Mouse (Mus musculus) thymus, postnatal 14 days (tissue): ENCODE measurements around the gene Qrich2.
"Not testable (repeated sequence)": the region's sequence is repeated elsewhere in the genome, so short reads cannot be mapped to it uniquely, and the experiment has no call there.

ENCODE experiments used
- DNase-seq: peaks from one replicate; pipeline ENCODE4 v3.0.0; 2021

Qrich2 gene

DNA sequence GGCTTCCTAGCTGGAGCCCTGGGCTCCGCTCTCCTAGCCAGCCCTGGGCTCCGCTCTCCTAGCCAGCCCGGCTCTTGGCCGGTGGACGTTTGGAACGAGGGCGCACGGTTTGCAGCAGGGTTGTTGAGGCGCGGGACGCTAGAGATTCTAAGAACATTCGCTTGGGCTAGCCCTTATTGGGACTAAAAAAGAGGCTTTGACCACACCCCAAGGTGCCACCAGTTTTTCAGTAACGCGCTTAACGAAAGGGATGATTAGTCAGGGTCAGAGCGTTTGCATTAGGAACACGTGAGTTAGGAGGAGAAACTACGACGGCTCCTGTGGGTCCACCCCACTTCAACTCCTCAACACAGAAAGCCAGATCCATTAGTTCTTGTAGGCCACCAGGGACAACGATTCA is at the start of gene Qrich2:
Qrich2 (minus strand) TSS at position 101 of the 400 bp plus-strand sequence.
- no peak for DNase-seq

DNA sequence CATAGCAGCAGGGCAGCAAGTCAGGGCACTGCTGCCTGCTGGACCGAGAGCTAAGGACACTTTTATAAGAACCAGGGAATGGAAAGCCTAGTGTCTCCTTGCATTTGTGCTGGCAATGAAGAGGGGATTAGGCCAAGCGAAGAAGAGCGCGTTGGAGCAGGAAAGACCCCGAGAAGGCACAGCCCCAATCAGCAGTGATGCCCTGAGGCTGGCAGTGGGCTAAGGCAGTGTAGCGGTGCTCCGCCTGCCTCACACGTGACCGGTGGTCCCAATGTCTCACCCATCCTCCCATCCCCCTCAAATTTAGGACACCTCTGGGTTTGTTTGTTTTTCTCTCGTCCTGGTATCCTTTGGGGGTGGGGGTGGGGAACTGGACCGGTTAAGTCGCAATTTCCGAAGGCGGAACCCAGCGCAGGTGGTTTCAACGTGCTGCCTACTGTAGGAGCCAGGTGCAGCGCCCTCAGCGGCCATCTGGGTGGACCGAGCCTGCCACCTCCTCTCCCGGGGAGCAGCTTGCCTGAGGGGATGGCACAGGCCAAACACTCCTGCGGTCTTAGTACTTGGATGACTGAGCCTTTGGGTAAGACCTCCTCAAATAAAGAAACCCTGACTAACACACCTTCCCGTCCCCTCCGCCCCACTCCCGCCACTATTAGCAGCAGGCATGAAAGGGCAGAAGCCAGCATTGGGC is 49.4 kb upstream of the Qrich2 start:
- DNase-seq, result no peak

DNA sequence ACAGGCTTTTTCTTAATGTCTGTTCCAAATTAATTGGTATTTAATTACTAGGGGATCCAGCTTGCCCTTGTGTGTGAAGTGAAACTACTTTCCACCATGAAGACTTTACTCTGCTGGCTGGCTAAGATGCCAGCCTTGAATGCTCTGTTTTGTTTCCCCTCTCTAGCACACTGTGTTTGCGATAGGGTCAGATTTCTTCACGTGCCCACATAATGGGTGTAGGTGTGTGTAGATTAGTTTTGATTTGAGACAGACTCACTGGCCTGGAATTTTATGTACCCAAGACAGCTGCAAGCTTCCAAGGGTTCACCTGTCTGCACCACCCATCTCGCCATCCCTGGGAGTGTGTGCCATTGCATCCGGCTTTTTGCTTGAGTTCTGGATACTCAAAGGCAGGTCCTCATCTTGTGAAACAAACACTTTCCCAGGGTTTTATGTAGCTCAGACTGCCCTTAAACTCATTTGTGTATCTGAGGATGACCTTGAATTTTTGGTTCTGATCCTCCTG is 47.5 kb upstream of the Qrich2 start:
- no peak for DNase-seq

DNA sequence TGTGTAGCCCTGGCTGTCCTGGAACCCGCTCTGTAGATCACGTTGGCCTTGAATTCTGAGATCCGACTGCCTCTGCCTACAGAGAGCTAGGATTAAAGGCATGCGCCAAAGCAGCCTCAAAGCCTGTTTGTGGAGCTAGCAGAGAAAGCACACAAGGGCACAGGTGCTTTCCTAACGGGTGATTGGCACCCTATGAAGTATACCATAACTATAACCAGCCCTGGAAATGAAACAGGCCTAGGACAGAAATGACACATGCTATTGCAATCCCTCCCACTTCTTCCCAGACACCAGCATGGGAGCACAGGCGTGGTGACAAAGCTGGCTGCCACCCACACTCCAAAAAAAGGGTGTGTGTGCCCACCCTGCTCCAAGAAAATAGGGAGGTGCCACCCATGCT is 46.9 kb upstream of the Qrich2 start:
- DNase-seq, result no peak

DNA sequence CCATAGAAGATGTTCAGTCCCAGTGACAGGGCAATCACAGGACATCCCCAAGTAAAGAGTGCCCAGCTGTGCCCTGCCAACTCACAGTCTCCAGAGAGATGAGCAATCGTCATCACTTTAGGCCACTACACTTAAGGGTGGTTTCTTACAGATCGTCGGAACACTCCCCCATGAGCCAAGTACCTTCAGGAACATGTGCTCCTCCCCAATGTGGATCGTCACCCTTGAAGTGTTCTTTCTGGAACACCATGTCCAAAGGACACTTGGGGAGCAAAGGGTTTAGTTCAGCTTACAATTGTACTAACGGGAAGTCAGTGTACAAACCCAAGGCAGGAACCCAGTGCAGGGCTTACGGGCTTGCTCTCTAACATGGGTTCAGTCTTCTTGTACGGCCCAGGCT is 46.1 kb upstream of the Qrich2 start:
- no peak for DNase-seq

DNA sequence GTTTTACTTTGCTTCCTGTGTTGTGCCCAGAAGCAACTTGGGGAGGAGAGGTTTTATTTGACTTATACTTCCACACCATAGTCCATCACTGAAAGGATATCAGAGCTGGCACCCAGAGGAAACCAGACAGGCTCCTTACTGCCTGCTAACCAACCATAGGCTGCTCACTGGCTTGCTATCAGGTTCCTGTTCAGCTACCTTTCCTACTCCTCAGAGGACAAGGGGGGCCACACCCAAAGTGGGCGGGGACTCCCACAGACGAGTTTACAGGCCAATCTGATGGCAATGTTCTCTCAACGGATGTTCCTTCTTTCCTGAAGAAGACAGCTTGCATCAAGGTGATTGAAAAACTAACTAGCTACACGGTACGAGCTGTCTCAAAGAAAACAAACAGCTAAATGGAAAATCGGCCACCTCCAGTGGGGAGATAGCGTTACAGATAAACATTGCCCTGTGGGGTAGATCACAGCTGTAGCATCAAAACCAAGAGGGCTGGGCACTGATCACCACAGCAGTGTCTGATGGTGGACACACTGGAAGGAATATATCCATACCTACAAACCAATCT is 45.3 kb upstream of the Qrich2 start:
- no peak for DNase-seq

DNA sequence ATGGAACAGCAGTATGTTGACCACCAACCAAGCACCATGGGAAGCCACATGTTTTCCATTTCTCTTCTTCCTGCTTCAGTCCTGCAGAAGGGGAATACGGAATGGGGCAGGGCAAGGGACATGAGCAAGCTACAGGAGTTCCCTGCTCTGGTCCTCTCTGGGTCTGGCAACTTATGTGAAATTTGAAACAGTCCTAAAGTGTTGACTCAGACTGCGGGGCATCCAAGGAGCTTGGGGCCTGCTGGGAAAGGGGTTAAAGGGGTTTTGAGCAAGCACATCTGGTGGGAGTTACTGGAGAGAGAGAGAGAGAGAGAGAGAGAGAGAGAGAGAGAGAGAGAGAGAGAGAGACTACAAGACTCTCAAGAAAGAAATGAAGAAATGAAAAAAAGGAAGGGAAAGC is 42.6 kb upstream of the Qrich2 start:
- DNase-seq, result no peak

DNA sequence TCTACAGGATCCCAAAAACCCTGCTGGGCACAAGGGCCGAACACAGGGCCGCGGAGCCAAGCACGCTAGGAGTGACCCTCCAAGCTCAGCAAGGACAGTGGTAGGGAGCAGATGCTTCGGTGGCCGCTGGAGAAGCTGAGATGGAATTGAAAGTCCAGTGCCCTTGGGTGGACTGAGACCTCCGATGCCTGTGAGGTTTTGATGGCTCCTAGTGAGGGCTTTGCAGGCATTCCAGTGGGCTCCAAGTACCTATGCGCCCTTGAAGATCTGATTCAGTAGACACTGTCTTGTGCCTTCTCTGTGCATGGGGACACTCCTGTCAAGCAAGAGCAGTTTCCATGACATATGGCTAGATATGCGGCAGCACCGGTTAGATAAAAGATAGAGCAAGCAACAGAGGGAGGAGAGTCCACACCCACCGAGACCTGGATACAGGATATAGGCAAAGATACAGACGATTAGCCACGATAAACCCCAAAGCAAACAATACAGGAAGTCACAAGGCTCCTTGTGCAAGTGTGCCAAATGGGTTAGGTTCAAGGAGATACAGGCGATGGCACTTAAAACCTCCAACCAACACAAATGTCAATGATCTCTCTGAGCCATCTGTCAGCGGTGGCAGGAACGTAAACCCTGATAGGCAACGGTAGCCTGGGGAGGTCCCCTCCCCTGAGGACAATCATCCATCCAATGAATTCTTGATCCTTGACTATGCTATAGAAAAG is 40.3 kb upstream of the Qrich2 start:
- no peak for DNase-seq

DNA sequence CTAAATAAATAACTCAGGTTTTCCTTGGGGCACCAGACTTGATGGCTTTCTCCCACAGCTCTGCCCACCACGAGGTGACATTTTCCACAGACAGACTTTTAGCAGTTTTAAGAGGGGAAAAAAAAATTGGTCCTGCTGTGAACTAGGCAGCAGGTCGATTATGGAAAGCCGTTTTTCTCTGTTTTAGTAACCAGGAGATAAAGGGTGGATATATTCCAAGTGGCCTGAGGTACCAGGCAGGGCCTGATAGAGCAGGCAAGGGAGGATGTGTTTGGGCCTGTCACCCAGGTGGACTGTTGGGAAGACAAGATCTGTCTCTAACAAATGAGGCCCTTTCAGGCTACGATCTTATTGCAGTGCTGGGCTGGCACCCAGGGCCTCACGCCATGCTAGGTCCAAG is 39.5 kb upstream of the Qrich2 start:
- no peak for DNase-seq

DNA sequence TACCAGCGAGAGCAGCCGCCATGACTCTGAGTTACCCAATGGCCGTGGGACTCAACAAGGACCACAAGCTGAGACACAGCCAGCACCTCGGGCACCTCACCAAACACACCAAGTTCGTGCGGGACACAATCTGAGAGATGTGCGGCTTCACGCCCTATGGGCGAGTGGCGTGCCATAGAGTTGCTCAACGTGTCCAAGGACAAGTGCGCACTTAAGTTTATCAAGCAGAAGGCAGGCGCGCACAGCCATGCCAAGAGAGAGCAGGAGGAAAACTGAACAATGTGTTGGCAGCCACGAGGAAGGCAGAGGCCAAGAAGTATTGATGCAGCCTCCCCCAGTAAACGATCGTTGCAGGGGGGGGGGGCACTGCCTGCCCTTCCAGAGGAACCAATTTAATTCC is 38.5 kb upstream of the Qrich2 start:
- DNase-seq, result no peak

DNA sequence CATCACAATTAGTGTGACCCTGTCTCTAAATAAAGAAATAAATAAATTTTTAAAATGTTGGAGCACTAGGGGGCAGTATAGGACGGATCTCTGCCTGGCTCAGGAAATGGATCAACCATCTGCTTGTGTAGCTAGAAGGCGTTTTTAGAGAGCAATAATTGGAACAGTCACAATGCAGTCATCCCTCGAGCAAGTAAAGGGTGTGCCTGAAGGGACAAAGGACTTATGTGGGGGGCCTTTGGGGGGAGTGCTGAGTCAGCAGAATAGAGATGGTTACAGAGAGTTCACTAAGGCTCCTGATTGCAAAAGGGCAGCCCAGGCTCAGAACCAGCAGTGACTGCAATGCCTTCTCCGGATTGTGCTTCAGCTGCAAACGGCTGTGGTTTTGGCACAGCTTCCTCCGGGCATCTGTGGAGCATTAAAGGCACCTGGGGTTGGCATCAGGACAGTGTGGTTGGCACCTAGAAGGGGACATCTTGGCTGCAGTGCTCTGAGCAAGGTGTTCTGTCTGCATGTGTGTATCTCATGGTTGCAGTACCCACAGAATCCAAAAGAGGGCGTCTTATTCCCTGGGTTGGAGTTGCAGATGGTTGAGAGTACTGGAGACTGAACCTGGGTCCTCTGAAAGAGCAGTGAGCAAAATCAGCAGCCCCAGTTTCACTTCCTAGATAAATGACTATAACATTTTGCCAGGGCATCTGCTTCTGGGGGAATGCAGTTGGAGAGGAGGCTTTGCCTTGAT is 35.1 kb upstream of the Qrich2 start:
- DNase-seq, result peak; percentile 26

DNA sequence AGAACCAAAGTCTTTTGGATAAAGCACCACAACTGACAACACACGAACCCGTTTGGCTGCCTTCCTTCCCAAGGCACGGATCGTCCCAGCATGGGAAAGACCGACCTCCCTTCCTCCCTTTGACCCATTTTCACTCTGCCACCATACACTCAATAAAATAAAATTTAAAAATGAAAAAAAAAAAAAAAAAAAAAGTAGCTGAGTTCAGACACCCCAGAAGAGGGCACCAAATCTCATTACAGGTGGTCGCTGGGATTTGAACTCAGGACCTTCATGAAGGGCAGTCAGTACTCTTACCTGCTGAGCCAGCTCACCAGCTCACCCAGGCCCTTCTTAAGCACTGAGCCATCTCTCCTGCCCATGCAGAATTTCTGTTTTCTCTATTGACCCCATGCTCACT is 33.0 kb upstream of the Qrich2 start:
- DNase-seq, result no peak

DNA sequence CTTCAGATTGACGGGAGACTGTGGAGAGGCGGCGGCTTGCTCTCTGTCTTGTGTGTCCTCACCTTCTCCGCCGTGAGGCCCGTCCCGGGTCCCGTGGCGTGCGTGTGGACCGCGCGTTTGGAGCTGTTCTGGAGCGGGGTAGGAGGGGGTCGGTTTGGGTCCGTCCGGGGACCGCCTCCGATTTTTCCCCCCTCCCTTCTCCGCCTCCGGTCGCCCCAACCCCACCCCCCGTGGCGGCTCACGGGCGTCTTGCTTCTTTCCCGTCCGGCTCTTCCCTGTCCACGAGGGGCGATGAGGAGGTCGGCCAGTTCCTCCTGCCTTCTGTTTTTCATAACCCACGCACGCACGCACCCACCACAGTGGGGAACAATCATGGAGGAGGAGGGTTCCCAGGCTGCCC is 32.6 kb upstream of the Qrich2 start:
- DNase-seq, result no peak

DNA sequence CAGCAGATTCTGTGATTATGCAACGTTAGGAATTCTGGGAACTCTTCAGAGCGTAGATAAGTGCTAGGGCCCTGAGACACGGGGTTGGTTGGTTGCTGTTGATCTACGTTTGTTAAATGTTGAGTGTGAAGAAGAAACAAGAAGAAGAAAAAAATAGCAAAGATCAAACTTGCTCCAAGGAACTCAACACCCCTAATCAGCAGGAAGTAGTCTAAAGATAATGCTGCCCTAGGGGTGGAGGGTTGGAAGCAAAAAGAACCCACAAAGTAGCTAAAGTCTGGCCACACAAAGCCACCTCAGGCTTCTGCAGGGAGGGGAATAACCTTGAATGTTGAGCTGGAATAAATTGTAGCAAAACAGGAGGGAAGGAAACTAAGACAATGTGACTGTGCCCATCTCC is 31.3 kb upstream of the Qrich2 start:
- no peak for DNase-seq

DNA sequence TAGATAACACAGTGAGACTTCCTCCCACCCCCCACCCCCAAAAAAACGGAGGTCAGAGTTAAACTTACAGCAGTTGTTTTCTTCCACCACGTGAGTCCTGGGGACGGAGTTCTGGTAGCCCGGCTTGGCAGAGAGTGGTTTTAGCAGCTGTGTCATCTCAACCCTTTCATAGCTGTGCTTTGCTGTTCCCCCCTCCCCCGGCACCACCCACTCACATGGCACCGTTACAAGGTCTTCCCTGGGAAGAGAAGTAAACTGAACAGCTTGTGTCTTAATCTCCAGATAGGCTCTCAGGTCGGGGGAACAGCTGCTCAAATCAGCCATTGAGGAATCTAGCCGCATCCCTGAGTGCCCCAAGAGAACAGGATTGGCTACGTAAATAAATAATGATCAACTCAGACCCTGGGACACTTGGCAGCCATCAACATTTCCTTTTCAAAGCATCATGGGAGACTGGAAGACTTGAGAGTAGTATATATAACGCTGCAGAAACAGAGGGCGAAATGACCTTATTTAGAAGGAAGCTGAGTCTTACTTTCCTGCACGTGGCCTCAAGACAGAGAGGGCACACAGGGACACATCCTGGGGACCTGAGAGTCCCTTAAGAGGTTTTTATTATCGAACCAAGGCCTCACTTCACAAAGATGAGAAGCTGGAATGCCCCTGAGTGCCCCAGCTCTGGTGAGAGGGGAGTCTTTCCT is 28.6 kb upstream of the Qrich2 start:
- DNase-seq, result no peak

DNA sequence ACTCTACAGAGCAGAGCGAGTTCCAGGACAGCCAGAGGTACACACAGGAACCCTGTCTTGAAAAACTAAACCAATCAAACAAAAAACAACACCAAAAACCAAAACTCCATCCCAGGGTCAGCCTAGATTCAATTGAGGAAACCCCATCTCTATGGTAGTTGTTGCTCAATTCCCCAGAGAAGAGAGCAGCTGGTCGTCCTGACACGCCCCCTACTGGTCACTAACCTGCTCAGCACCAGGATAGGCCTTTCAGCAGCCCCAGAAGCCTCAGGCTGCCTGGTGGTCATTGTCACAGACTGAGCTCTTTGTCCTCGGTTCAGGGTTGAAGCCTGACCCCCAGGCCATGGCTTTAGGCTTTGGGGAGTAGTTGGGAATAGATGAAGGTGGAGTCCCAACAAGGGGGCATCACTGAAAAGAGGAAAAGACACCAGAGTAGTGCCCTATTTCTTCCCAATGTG is 27.8 kb upstream of the Qrich2 start, which contains the start of gene Prpsap1:
Prpsap1 (minus strand) TSS at position 408 of the 458 bp plus-strand sequence.
- peak; percentile 62 for DNase-seq

DNA sequence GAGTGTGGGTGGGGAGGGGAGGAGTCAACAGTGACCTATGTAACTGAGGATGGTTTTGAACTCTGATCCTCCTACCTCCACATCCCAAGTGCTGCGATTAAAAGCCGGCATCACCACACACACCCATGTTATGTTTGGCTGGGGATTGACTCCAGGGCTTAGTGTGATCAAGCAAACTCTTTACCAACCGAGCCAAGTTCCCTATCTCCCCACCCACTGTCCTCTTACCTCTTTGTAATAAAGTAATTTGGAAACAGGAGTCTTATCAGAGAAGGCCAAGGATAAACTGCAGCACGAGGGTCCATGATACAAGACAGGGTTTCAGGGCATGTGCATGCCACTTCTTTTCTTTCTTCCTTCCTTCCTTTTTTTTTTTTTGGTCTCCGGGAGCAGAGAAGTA is 27.1 kb upstream of the Qrich2 start:
- no peak for DNase-seq

DNA sequence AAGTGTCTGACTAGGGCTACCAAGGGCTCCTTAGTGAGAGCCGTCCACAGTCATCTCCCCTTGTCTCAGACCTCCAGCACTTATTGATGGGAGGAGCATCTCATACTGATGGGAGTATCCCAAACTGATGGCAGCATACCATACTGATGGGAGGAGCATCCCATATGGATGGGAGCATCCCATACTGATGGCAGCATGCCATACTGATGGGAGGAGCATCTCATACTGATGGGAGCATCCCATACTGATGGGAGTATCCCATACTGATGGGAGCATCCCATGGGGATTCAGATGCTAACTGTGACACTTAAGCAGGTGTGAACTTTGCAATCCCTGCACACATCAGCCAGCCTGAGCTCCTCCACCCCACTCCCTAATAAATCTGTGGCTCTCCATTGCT is 26.5 kb upstream of the Qrich2 start:
- not testable (repeated sequence) for DNase-seq

DNA sequence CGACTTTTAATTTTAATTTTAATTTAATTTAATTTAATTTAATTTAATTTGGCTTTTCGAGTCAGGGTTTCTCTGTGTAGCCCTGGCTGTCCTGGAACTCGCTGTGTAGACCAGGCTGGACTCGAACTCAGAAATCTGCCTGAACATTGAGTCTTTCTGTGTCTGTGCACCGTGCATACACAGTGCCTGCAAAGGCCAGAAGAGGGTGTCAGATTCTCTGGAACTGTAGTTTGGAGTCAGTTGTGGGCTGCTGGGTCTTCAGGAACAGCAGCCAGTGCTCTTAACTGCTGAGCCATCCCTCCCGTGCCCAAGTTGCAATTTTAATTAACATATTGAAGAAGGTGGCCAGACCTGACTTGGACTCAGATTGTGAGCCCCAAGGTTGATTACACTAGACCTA is 25.3 kb upstream of the Qrich2 start:
- DNase-seq, result no peak

DNA sequence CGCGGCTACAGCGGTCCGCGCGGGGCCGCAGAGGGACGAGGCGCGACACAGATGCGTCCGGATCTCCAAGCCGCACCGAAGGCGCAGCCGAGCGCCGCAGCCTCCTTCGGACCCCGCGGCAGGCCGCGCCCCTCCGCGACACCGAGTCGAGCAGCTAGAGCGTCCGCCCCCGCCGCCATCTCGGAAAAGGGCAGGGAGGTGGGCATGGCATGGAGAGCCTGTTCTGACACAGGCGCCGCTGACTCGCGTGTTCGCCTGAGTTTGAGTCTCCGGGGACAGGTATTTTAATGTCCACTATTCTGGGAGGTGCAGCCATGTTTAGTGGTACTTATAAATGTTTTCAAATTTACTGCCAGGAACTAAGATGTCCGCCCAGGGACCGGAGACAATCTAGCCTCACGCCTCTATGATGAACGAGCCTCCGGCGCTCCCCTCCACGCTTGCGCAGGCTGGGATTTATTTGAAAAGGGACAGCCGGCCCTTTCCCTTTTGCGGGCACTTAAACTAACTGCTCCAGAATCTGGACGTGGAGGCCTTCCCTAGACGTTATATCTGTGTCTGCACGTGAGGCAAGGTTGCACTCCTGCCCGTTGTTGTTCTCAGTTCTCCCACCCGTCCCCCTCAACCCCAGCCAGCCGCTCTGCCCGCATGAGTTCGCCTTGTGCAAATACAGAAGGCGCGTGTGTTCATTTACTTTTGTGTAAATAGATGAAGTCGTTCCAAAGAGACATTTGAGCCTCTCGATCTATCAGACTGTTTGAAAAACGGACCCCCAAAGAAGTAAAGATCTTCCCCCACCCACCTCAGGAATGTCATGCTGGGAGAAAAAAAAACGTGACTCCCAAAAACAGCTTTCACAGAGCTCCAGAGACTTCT is 24.4 kb upstream of the Qrich2 start:
- peak; percentile 91 for DNase-seq

DNA sequence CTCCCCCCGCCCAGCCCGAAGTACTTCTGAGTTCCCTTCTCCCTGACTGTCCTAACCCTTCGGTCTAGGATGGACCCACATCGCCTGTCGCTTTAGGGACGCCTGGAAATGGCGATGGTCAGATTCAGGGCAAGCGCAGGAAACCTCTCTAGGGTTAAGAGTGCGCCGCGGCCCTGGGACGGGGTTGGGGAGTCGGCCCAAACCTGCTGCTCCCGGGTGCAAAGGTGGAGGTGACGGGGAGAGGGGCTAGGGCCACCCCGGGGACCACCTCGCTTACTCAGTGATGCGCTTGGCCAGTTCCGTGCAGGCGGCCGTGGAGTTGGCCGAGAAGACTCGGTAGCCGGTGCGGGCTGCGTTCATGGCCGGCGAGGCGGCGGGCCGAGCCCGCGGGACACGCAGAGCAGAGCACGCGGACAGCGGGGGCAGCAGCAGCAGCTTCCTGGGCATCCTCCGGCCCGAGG is 23.8 kb upstream of the Qrich2 start:
- DNase-seq, result peak; percentile 45
